Mouse (Mus musculus) lung, embryonic 16.5 days (tissue): ENCODE results near the gene Rpl3l. TPM values are rescaled to one million over a fixed set of nuclear protein-coding genes. Genes with fewer than 3 reads are reported as not detected.
A peak's percentile ranks its signal among the peaks of the same experiment; 100 is the strongest.

Experiments used
- ATAC-seq: fragments of 200-750 bp; cut with Nextera tagmentation; 2 replicates; pipeline ENCODE4 v1.8.0; 2017; ENCODE audit warnings: low read depth, mild to moderate bottlenecking, moderate library complexity
- H3K27ac ChIP-seq: fragments of 300-500 bp; sonication (generic); 2 replicates; pipeline ENCODE4 v1.5.1; 2014; ENCODE audit warnings: mild to moderate bottlenecking, control low read depth, low read length
- H3K27me3 ChIP-seq: fragments of 300-500 bp; sonication (generic); 2 replicates; pipeline ENCODE4 v1.6.1; 2014; ENCODE audit warnings: low read depth, low read length, mixed read lengths; ENCODE audit not compliant: control insufficient read depth, insufficient read depth
- H3K36me3 ChIP-seq: fragments of 300-500 bp; sonication (generic); 2 replicates; pipeline ENCODE4 v1.6.1; 2014; ENCODE audit warnings: low read length; ENCODE audit not compliant: control insufficient read depth, insufficient read depth
- H3K4me1 ChIP-seq: fragments of 300-500 bp; sonication (generic); replicated peaks from 2 replicates; pipeline ENCODE4 v1.6.1; 2014; ENCODE audit warnings: low read length, mixed read lengths; ENCODE audit not compliant: control insufficient read depth, insufficient read depth
- H3K4me2 ChIP-seq: fragments of 300-500 bp; sonication (generic); 2 replicates; pipeline ENCODE4 v1.6.1; 2014; ENCODE audit warnings: low read depth, low read length, control low read depth
- H3K4me3 ChIP-seq: fragments of 300-500 bp; sonication (generic); 2 replicates; pipeline ENCODE4 v1.5.1; 2014; ENCODE audit warnings: mild to moderate bottlenecking, low read length, control low read depth
- H3K9ac ChIP-seq: fragments of 300-500 bp; sonication (generic); 2 replicates; pipeline ENCODE4 v1.6.1; 2014; ENCODE audit warnings: low read length, control low read depth
- H3K9me3 ChIP-seq: fragments of 300-500 bp; sonication (generic); 2 replicates; pipeline ENCODE4 v1.6.1; 2016; ENCODE audit warnings: low read length; ENCODE audit not compliant: control insufficient read depth
- WGBS: fragments of 180-500 bp; shearing (Covaris S2); extraction: QIAGEN DNeasy Blood & Tissue Kit; methylation state at CpG from one replicate; pipeline ENCODE4 v1.1.7; 2014; 5-methylcytosine and 5-hydroxymethylcytosine counted together
- polyA plus RNA-seq: library from polyadenylated mRNA; unstranded; fragments of >200 nt; fragmentation: Nextera tagmentation; extraction: Ambion mirVana; gene quantifications from 2 replicates; pipeline ENCODE4 v1.2.1, GENCODE M21; 2015

The Rpl3l gene
- polyA plus RNA-seq, 1 experiment from 2014 or later, result not detected

- H3K4me2 ChIP-seq, result peak overlapping the region; percentile 33; the same call in 1 of the 2 replicates
- peaks cover 22% of the 10 kb centered on the region for H3K4me1 ChIP-seq
- peaks cover 20% of the 10 kb centered on the region for H3K36me3 ChIP-seq
- no peaks in the 10 kb centered on the region for H3K27me3 ChIP-seq
- H3K4me3 ChIP-seq, result no peak overlapping the region
- H3K27ac ChIP-seq, result peak overlapping the region; percentile 47
- 16% methylated on average over 5 of the region's 5 CpGs for WGBS
- no peaks in the 10 kb centered on the region for H3K9me3 ChIP-seq
- ATAC-seq, result no peak
- no peak overlapping the region for H3K9ac ChIP-seq
These were observed 29.6 kb upstream of the Rpl3l start for GRCm38 (mm10) chr17:24697985-24698384.

GRCm38 (mm10) chr17:24698715-24699114 is 28.9 kb upstream of the Rpl3l start:
- Histone ChIP-seq H3K9me3 (no peaks in the 10 kb centered on the region), H3K27me3 (no peaks in the 10 kb centered on the region), H3K36me3 (peaks cover 20% of the 10 kb centered on the region), H3K4me2 (peak overlapping the region; percentile 33; the same call in 1 of the 2 replicates), H3K4me3 (no peak overlapping the region), H3K4me1 (peaks cover 22% of the 10 kb centered on the region), H3K9ac (no peak overlapping the region), H3K27ac (peak overlapping the region; percentile 47; the same call in 1 of the 2 replicates)
- 57% methylated on average over 9 of the region's 9 CpGs for WGBS
- no peak for ATAC-seq

GRCm38 (mm10) chr17:24699473-24699872 is 28.1 kb upstream of the Rpl3l start:
- H3K4me3 ChIP-seq, result no peak overlapping the region
- ATAC-seq, result no peak
- no peak overlapping the region for H3K9ac ChIP-seq
- H3K27me3 ChIP-seq, result no peaks in the 10 kb centered on the region
- no peak overlapping the region for H3K27ac ChIP-seq
- H3K4me2 ChIP-seq, result no peak overlapping the region
- WGBS, result 62% methylated on average over 2 of the region's 2 CpGs
- no peaks in the 10 kb centered on the region for H3K9me3 ChIP-seq
- H3K36me3 ChIP-seq, result peaks cover 24% of the 10 kb centered on the region
- H3K4me1 ChIP-seq, result peaks cover 22% of the 10 kb centered on the region

- no peak for ATAC-seq
- Histone ChIP-seq H3K4me2 (no peak overlapping the region), H3K9me3 (no peaks in the 10 kb centered on the region), H3K4me1 (peaks cover 18% of the 10 kb centered on the region), H3K9ac (no peak overlapping the region), H3K27me3 (no peaks in the 10 kb centered on the region), H3K4me3 (no peak overlapping the region), H3K27ac (no peak overlapping the region), H3K36me3 (peaks cover 28% of the 10 kb centered on the region)
- 88% methylated on average over 9 of the region's 9 CpGs for whole genome bisulfite sequencing
These were observed 26.4 kb upstream of the Rpl3l start for GRCm38 (mm10) chr17:24701251-24701650.

- Histone ChIP-seq H3K9me3 (no peaks in the 10 kb centered on the region), H3K27me3 (no peaks in the 10 kb centered on the region), H3K27ac (no peak overlapping the region), H3K36me3 (peaks cover 24% of the 10 kb centered on the region), H3K9ac (no peak overlapping the region), H3K4me3 (no peak overlapping the region), H3K4me1 (peaks cover 7% of the 10 kb centered on the region), H3K4me2 (no peak overlapping the region)
- WGBS, result 90% methylated on average over 3 of the region's 3 CpGs
- no peak for ATAC-seq
These were observed 21.8 kb upstream of the Rpl3l start for GRCm38 (mm10) chr17:24705821-24706220.

- Histone ChIP-seq H3K9me3 (no peaks in the 10 kb centered on the region), H3K4me3 (peak within 1 kb of the TSS; percentile 90), H3K36me3 (peaks cover 12% of the 10 kb centered on the region), H3K9ac (peak within 1 kb of the TSS; percentile 86), H3K4me2 (peak within 1 kb of the TSS; percentile 79), H3K4me1 (peaks cover 7% of the 10 kb centered on the region), H3K27ac (peak within 1 kb of the TSS; percentile 86), H3K27me3 (no peaks in the 10 kb centered on the region)
- 3% methylated on average over 32 of the region's 32 CpGs for WGBS
- peak; percentile 88 for ATAC-seq
These were observed 20.4 kb upstream of the Rpl3l start, which contains the start of gene Tbl3 for GRCm38 (mm10) chr17:24706982-24707800. Gene Tbl3, minus strand, starts transcription at chr17:24707660.

- peaks cover 10% of the 10 kb centered on the region for H3K36me3 ChIP-seq
- H3K27ac ChIP-seq, result peak overlapping the region; percentile 86; the same call in 1 of the 2 replicates
- H3K4me2 ChIP-seq, result peak overlapping the region; percentile 79
- H3K9me3 ChIP-seq, result no peaks in the 10 kb centered on the region
- peak overlapping the region; percentile 90 for H3K4me3 ChIP-seq
- peak; percentile 46 for ATAC-seq
- peak overlapping the region; percentile 86 for H3K9ac ChIP-seq
- H3K27me3 ChIP-seq, result no peaks in the 10 kb centered on the region
- 3% methylated on average over 24 of the region's 24 CpGs for WGBS
- peaks cover 7% of the 10 kb centered on the region for H3K4me1 ChIP-seq
These were observed 19.7 kb upstream of the Rpl3l start for GRCm38 (mm10) chr17:24707801-24708425.

GRCm38 (mm10) chr17:24708646-24709045 is 19.0 kb upstream of the Rpl3l start:
- peaks cover 8% of the 10 kb centered on the region for H3K36me3 ChIP-seq
- H3K27me3 ChIP-seq, result no peaks in the 10 kb centered on the region
- H3K9me3 ChIP-seq, result no peaks in the 10 kb centered on the region
- ATAC-seq, result no peak
- H3K27ac ChIP-seq, result no peak overlapping the region
- H3K4me1 ChIP-seq, result peaks cover 7% of the 10 kb centered on the region
- no peak overlapping the region; the same call in 1 of the 2 replicates for H3K4me3 ChIP-seq
- peak overlapping the region; percentile 79 for H3K4me2 ChIP-seq
- no peak overlapping the region for H3K9ac ChIP-seq
- 25% methylated on average over 2 of the region's 2 CpGs for WGBS

- Histone ChIP-seq H3K4me1 (peaks cover 6% of the 10 kb centered on the region), H3K4me2 (no peak overlapping the region), H3K27me3 (no peaks in the 10 kb centered on the region), H3K9ac (no peak overlapping the region), H3K9me3 (no peaks in the 10 kb centered on the region), H3K36me3 (peaks cover 6% of the 10 kb centered on the region; the same call in 1 of the 2 replicates), H3K27ac (no peak overlapping the region), H3K4me3 (no peak overlapping the region)
- WGBS, result 75% methylated on average over 6 of the region's 6 CpGs
- ATAC-seq, result no peak
These were observed 12.1 kb upstream of the Rpl3l start for GRCm38 (mm10) chr17:24715556-24715955.
